Mouse (Mus musculus): ENCODE results near the gene Hdgfl2.

GRCm38 (mm10) chr17:56133457-56134363, 54.3 kb downstream of the Hdgfl2 start:
- TF ChIP-seq POLR2A (IDR thresholded peaks at IDR 0.05; ENCODE audit: borderline replicate concordance, insufficient read depth, low read length) = no peak
- TF ChIP-seq CTCF (IDR thresholded peaks at IDR 0.05; ENCODE audit: borderline replicate concordance, insufficient read depth, low read depth, low read length) = no peak
